Mouse (Mus musculus) urinary bladder, postnatal 4 days (tissue): ENCODE data around the gene Dnajb13.

ENCODE experiments used
- DNase-seq, 2 experiments: peaks; one replicate each; pipeline ENCODE4 v3.0.0; 2021 to 2022; ENCODE audit warnings: low spot score in 2 of 2

The Dnajb13 gene

GRCm38 (mm10) chr7:100514573-100514972 lies at the start of gene Dnajb13:
TSS of gene Dnajb13 (minus strand) at chr7:100514960.
- no peak for DNase-seq

- DNase-seq: no peak
These were observed 47.3 kb upstream of the Dnajb13 start for GRCm38 (mm10) chr7:100561861-100562587.

GRCm38 (mm10) chr7:100559331-100559730 lies 44.6 kb upstream of the Dnajb13 start:
- no peak for DNase-seq

- no peak for DNase-seq
These were observed 42.5 kb upstream of the Dnajb13 start for GRCm38 (mm10) chr7:100557241-100557640.

GRCm38 (mm10) chr7:100555431-100555951 lies 40.7 kb upstream of the Dnajb13 start:
- peak in 1 of 2 experiments; percentile 22 for DNase-seq

- DNase-seq: no peak
These were observed 40.2 kb upstream of the Dnajb13 start for GRCm38 (mm10) chr7:100554939-100555338.

- DNase-seq: peak in 1 of 2 experiments; percentile 21
These were observed 35.7 kb upstream of the Dnajb13 start for GRCm38 (mm10) chr7:100550338-100551007.

- no peak for DNase-seq
These were observed 35.0 kb upstream of the Dnajb13 start for GRCm38 (mm10) chr7:100549796-100550195.

- no peak for DNase-seq
These were observed 32.9 kb upstream of the Dnajb13 start for GRCm38 (mm10) chr7:100547631-100548030.

- DNase-seq: no peak
These were observed 29.7 kb upstream of the Dnajb13 start for GRCm38 (mm10) chr7:100544437-100544836.

GRCm38 (mm10) chr7:100539516-100539915 lies 24.8 kb upstream of the Dnajb13 start:
- DNase-seq: no peak

GRCm38 (mm10) chr7:100537519-100537902 lies 22.8 kb upstream of the Dnajb13 start:
- no peak for DNase-seq

GRCm38 (mm10) chr7:100536804-100537518 lies 22.2 kb upstream of the Dnajb13 start, which contains the start of gene Coa4:
TSS of gene Coa4 (plus strand) at chr7:100537071.
- DNase-seq: peak; percentile 78 to 79

- no peak for DNase-seq
These were observed 21.1 kb upstream of the Dnajb13 start for GRCm38 (mm10) chr7:100535831-100536230.

- DNase-seq: no peak
These were observed 19.5 kb upstream of the Dnajb13 start for GRCm38 (mm10) chr7:100534216-100534615.

GRCm38 (mm10) chr7:100533503-100533902 lies 18.7 kb upstream of the Dnajb13 start:
- DNase-seq: no peak

GRCm38 (mm10) chr7:100530766-100531165 lies 16.0 kb upstream of the Dnajb13 start:
- no peak for DNase-seq

GRCm38 (mm10) chr7:100524669-100525068 lies 9.9 kb upstream of the Dnajb13 start:
- DNase-seq: no peak

- no peak for DNase-seq
These were observed 7.5 kb upstream of the Dnajb13 start for GRCm38 (mm10) chr7:100522222-100522621.

GRCm38 (mm10) chr7:100520663-100521285 lies 6.0 kb upstream of the Dnajb13 start:
- DNase-seq: peak; percentile 73 to 89

GRCm38 (mm10) chr7:100520204-100520603 lies 5.4 kb upstream of the Dnajb13 start:
- no peak for DNase-seq

- DNase-seq: no peak
These were observed 3.2 kb downstream of the Dnajb13 start for GRCm38 (mm10) chr7:100511602-100512001.
